Comparison of ENCODE assay signal across 32 mouse cellular contexts in genomic region chr17:12844540-12844939, GRCm38 (mm10). TPM values are rescaled to one million over a fixed set of nuclear protein-coding genes. Genes with fewer than 3 reads are reported as not detected.
A peak's percentile ranks its signal among the peaks of the same experiment; 100 is the strongest.
DNase-seq lines count a peak whose midpoint lies in the region; ATAC-seq lines count a peak whose summit lies in the region.
"Had no signal": no experiment of that assay in that cellular context is flagged by ENCODE, and none has a peak within 500 bp of the region (broad histone marks: within the 10 kb centered on the region; RNA-seq: fewer than 3 reads in every experiment).

No protein-coding gene starts in this region.

- H3K27me3 ChIP-seq in embryonic facial prominence, embryonic 12.5 days, result no peaks in the 10 kb centered on the region
- H3K27me3 ChIP-seq in embryonic facial prominence, embryonic 10.5 days (replicated peaks; ENCODE audit: low read depth, poor library complexity, severe bottlenecking), result no peaks in the 10 kb centered on the region
- H3K27me3 ChIP-seq in limb, embryonic 13.5 days, result no peaks in the 10 kb centered on the region
- no peaks in the 10 kb centered on the region for H3K27me3 ChIP-seq in hindbrain, embryonic 12.5 days
- H3K27me3 ChIP-seq: CH12.LX; forebrain, embryonic 13.5 days; heart, embryonic 12.5 days; intestine, embryonic 15.5 days; midbrain, embryonic 15.5 days; neural tube, embryonic 15.5 days had no signal

- H3K9me3 ChIP-seq in embryonic facial prominence, embryonic 12.5 days, result no peaks in the 10 kb centered on the region
- no peaks in the 10 kb centered on the region for H3K9me3 ChIP-seq in embryonic facial prominence, embryonic 10.5 days
- H3K9me3 ChIP-seq in limb, embryonic 13.5 days, result no peaks in the 10 kb centered on the region
- no peaks in the 10 kb centered on the region for H3K9me3 ChIP-seq in hindbrain, embryonic 12.5 days (replicated peaks)
- H3K9me3 ChIP-seq: forebrain, embryonic 13.5 days; heart, embryonic 12.5 days; hindbrain, embryonic 10.5 days; intestine, embryonic 15.5 days; midbrain, embryonic 10.5 days; midbrain, embryonic 15.5 days; neural tube, embryonic 15.5 days had no signal

- H3K27ac ChIP-seq in embryonic facial prominence, embryonic 12.5 days, result peak overlapping the region; percentile 55; the same call in 1 of the 2 replicates
- no peak overlapping the region for H3K27ac ChIP-seq in embryonic facial prominence, embryonic 10.5 days (replicated peaks)
- peak overlapping the region; percentile 86 for H3K27ac ChIP-seq in limb, embryonic 13.5 days
- H3K27ac ChIP-seq in hindbrain, embryonic 12.5 days, result no peak overlapping the region
- H3K27ac ChIP-seq: forebrain, embryonic 13.5 days; hindbrain, embryonic 10.5 days; intestine, embryonic 15.5 days; kidney, postnatal 0 days; liver, embryonic 14.5 days; midbrain, embryonic 10.5 days; midbrain, embryonic 15.5 days; neural tube, embryonic 15.5 days had no signal

- DNase-seq in embryonic facial prominence, embryonic 10.5 days (ENCODE audit: low spot score), result no peak
- DNase-seq in right cerebral cortex, adult 18-20 months, result peak; percentile 18
- no peak for DNase-seq in right cerebral cortex, postnatal 25 days
- no peak for DNase-seq in testis, postnatal 14 days (ENCODE audit: low spot score)
- DNase-seq: adrenal gland, adult 8-10 months; cerebellum, adult 11 months; cerebellum, adult 9-10 months; cerebellum, postnatal 36 days; gastrocnemius, postnatal 25 days; heart, adult 18-20 months; kidney, adult 8-10 months; layer of hippocampus, postnatal 36 days; liver; lung, embryonic 14.5 days; lung, postnatal 14 days; retina, postnatal 1 day had no signal

- no peak for ATAC-seq in embryonic facial prominence, embryonic 12.5 days (ENCODE audit: insufficient number of reproducible peaks, insufficient read depth, low FRiP score, low TSS enrichment)
- 0 out of 2 replicates have a peak, but pooled peaks have one; percentile 57 for ATAC-seq in limb, embryonic 13.5 days (ENCODE audit: low FRiP score, low read depth)
- no peak for ATAC-seq in hindbrain, embryonic 12.5 days (ENCODE audit: low FRiP score)
- ATAC-seq: forebrain, embryonic 13.5 days; hindbrain, embryonic 16.5 days; intestine, embryonic 15.5 days; midbrain, embryonic 15.5 days had no signal

- peaks cover 17% of the 10 kb centered on the region for H3K4me1 ChIP-seq in embryonic facial prominence, embryonic 12.5 days
- H3K4me1 ChIP-seq in embryonic facial prominence, embryonic 10.5 days, result peaks cover 18% of the 10 kb centered on the region
- peaks cover 40% of the 10 kb centered on the region for H3K4me1 ChIP-seq in limb, embryonic 13.5 days
- H3K4me1 ChIP-seq in hindbrain, embryonic 12.5 days, result no peaks in the 10 kb centered on the region
- H3K4me1 ChIP-seq: forebrain, embryonic 13.5 days; heart, embryonic 12.5 days; midbrain, embryonic 10.5 days; midbrain, embryonic 15.5 days had no signal

- H3K36me3 ChIP-seq in embryonic facial prominence, embryonic 12.5 days, result no peaks in the 10 kb centered on the region
- no peaks in the 10 kb centered on the region for H3K36me3 ChIP-seq in embryonic facial prominence, embryonic 10.5 days (replicated peaks)
- no peaks in the 10 kb centered on the region for H3K36me3 ChIP-seq in limb, embryonic 13.5 days
- H3K36me3 ChIP-seq in hindbrain, embryonic 12.5 days, result no peaks in the 10 kb centered on the region
- H3K36me3 ChIP-seq: heart, embryonic 12.5 days; hindbrain, embryonic 10.5 days; intestine, embryonic 15.5 days; midbrain, embryonic 10.5 days; midbrain, embryonic 15.5 days; neural tube, embryonic 15.5 days had no signal

- H3K4me3 ChIP-seq in embryonic facial prominence, embryonic 12.5 days, result no peak overlapping the region
- H3K4me3 ChIP-seq in embryonic facial prominence, embryonic 10.5 days, result no peak overlapping the region
- H3K4me3 ChIP-seq in limb, embryonic 13.5 days, result no peak overlapping the region
- H3K4me3 ChIP-seq in hindbrain, embryonic 12.5 days, result no peak overlapping the region
- H3K4me3 ChIP-seq: forebrain, embryonic 13.5 days; heart, embryonic 12.5 days; hindbrain, embryonic 10.5 days; intestine, embryonic 15.5 days; midbrain, embryonic 10.5 days; midbrain, embryonic 15.5 days; neural tube, embryonic 15.5 days had no signal

- no peak overlapping the region for H3K9ac ChIP-seq in embryonic facial prominence, embryonic 12.5 days
- H3K9ac ChIP-seq in limb, embryonic 13.5 days, result no peak overlapping the region
- H3K9ac ChIP-seq in hindbrain, embryonic 12.5 days, result no peak overlapping the region
- H3K9ac ChIP-seq: forebrain, embryonic 13.5 days; heart, embryonic 12.5 days; intestine, embryonic 15.5 days; liver, embryonic 14.5 days; lung, embryonic 14.5 days; midbrain, embryonic 15.5 days; neural tube, embryonic 15.5 days had no signal

- 77% methylated on average over 4 of the region's 4 CpGs for WGBS in embryonic facial prominence, embryonic 12.5 days
- WGBS in embryonic facial prominence, embryonic 10.5 days, result 94% methylated on average over 4 of the region's 4 CpGs
- 56% methylated on average over 4 of the region's 4 CpGs for WGBS in limb, embryonic 13.5 days
- WGBS in hindbrain, embryonic 12.5 days, result 85% methylated on average over 4 of the region's 4 CpGs

- no peak overlapping the region for H3K4me2 ChIP-seq in embryonic facial prominence, embryonic 12.5 days (replicated peaks)
- no peak overlapping the region for H3K4me2 ChIP-seq in limb, embryonic 13.5 days (replicated peaks)
- no peak overlapping the region for H3K4me2 ChIP-seq in hindbrain, embryonic 12.5 days (replicated peaks)
- H3K4me2 ChIP-seq: forebrain, embryonic 13.5 days; heart, embryonic 12.5 days; intestine, embryonic 15.5 days; lung, embryonic 14.5 days; midbrain, embryonic 15.5 days; neural tube, embryonic 15.5 days had no signal

RNA-seq across cellular contexts. Expression of gene Mas1, which starts 23.4 kb away (rescaled TPM):
- polyA plus RNA-seq in embryonic facial prominence, embryonic 12.5 days (2016; fragmentation: Nextera tagmentation; extraction: Ambion mirVana), result 0.70 and 1.3 TPM in 2 replicates
- 0.44 and 0.72 TPM in 2 replicates for polyA plus RNA-seq in embryonic facial prominence, embryonic 10.5 days (2016; fragmentation: Nextera tagmentation; extraction: Ambion mirVana)
- polyA plus RNA-seq in limb, embryonic 13.5 days (2015; fragmentation: Nextera tagmentation; extraction: Ambion mirVana), result 1.7 and 2.4 TPM in 2 replicates
- polyA plus RNA-seq in hindbrain, embryonic 12.5 days (2016; fragmentation: Nextera tagmentation; extraction: Ambion mirVana), result 0.27 and 0.41 TPM in 2 replicates
- polyA plus RNA-seq: C2C12; forebrain, embryonic 13.5 days; large intestine, adult 2 months had no signal

RNA-seq across cellular contexts. Expression of gene Mrgprh, which starts 31.3 kb away (rescaled TPM):
- 0.13 TPM in 1 of 2 replicates, not detected in the other for polyA plus RNA-seq in embryonic facial prominence, embryonic 12.5 days (2016; fragmentation: Nextera tagmentation; extraction: Ambion mirVana)
- polyA plus RNA-seq in embryonic facial prominence, embryonic 10.5 days (2016; fragmentation: Nextera tagmentation; extraction: Ambion mirVana), result not detected in 2 replicates
- 0.08 and 0.09 TPM in 2 replicates for polyA plus RNA-seq in limb, embryonic 13.5 days (2015; fragmentation: Nextera tagmentation; extraction: Ambion mirVana)
- 0.12 TPM in 1 of 2 replicates, not detected in the other for polyA plus RNA-seq in hindbrain, embryonic 12.5 days (2016; fragmentation: Nextera tagmentation; extraction: Ambion mirVana)
- polyA plus RNA-seq: C2C12; forebrain, embryonic 13.5 days; heart, embryonic 12.5 days; hindbrain, embryonic 10.5 days; hindbrain, embryonic 16.5 days; intestine, embryonic 15.5 days; kidney, postnatal 0 days; liver, embryonic 14.5 days; lung, embryonic 14.5 days; midbrain, embryonic 10.5 days; midbrain, embryonic 15.5 days; neural tube, embryonic 15.5 days had no signal

Comparison
In these comparisons a context has a peak if more than half of its experiments do, and no peak if none do; other contexts are left out.
1. H3K27ac ChIP-seq: peak in embryonic facial prominence, embryonic 12.5 days (single experiment) and limb, embryonic 13.5 days (single experiment); none in embryonic facial prominence, embryonic 10.5 days (single experiment) and hindbrain, embryonic 12.5 days (single experiment).